10 mouse cellular contexts compared by ENCODE assay signal in the genomic region with DNA sequence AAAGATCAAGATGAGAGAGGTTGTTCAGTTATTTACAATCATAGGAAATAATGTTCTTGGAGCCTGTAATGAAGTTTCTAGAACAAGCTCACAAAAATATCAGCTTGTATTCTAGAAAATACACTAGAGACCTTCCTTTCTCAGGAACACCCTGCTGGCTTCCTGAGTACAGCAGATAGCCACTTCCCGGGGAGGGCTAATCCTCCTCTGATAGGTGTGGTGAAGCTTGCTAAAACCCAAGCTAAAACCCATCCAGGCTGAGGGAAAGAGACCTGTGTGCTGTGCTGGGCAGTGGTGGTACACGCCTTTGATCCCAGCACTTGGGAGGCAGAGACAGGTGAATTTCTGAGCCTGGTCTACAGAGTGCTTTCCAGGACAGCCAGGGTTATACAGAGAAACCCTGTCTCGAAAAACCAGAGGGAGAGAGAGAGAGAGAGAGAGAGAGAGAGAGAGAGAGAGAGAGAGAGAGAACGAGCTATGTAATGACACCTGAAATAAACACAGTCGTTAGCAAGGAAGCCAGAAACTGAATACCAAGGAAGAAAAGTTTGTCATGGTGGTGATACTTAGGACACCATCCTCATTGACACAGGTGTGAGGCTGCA. TPM values are rescaled to one million over a fixed set of nuclear protein-coding genes. Genes with fewer than 3 reads are reported as not detected.
DNase-seq lines count a peak whose midpoint lies in the region; ATAC-seq lines count a peak whose summit lies in the region.
"Had no signal": no experiment of that assay in that cellular context is flagged by ENCODE, and none has a peak within 500 bp of the region (broad histone marks: within the 10 kb centered on the region; RNA-seq: fewer than 3 reads in every experiment).

No protein-coding gene starts in this region.

- H3K4me1 ChIP-seq in heart, embryonic 12.5 days (replicated peaks) = peaks cover 17% of the 10 kb centered on the region

- no peak overlapping the region for H3K9ac ChIP-seq in heart, embryonic 12.5 days

- peak; percentile 59 to 84 for DNase-seq in heart, adult 18-20 months
- peak; percentile 14 for DNase-seq in thymus, postnatal 0 days (ENCODE audit: low spot score)
- DNase-seq in thymus, postnatal 10 days (ENCODE audit: low spot score in 2 of 2) = no peak
- DNase-seq in heart, postnatal 36 days = peak; percentile 32 to 41
- no peak for DNase-seq in gastrocnemius, postnatal 25 days
- DNase-seq in layer of hippocampus, adult 11-12 months (ENCODE audit: low spot score) = no peak
- DNase-seq: cerebellum, postnatal 10 days; right cerebral cortex, postnatal 4 days had no signal

- H3K27ac ChIP-seq in heart, embryonic 12.5 days (ENCODE audit: poor library complexity, severe bottlenecking) = no peak overlapping the region

- H3K4me3 ChIP-seq in heart, embryonic 12.5 days = no peak overlapping the region

- H3K9me3 ChIP-seq in heart, embryonic 12.5 days (replicated peaks) = no peaks in the 10 kb centered on the region

- intact Hi-C loops in heart, postnatal 36 days (cut with DNase I) = loop anchor here (2.0 kb wide), 1 partner anchor 43 kb away; no protein-coding TSS in a partner anchor

- no peaks in the 10 kb centered on the region for H3K36me3 ChIP-seq in heart, embryonic 12.5 days

- ATAC-seq in heart, embryonic 12.5 days (ENCODE audit: insufficient number of reproducible peaks, low FRiP score) = no peak
- no peak for ATAC-seq in frontal cortex, adult (ENCODE audit: low TSS enrichment)

- WGBS in heart, embryonic 12.5 days = 36% methylated on average over 5 of the region's 5 CpGs

- H3K27me3 ChIP-seq in heart, embryonic 12.5 days (replicated peaks) = no peaks in the 10 kb centered on the region

- no peak overlapping the region for H3K4me2 ChIP-seq in heart, embryonic 12.5 days

RNA-seq across cellular contexts. Expression of a gene that starts 48.6 kb away (rescaled TPM):
- 10 to 100 TPM; 74.8 to 76.3 TPM for total RNA-seq in heart, adult 18-20 months (2021)
- 7.9 and 8.2 TPM in 2 replicates for polyA plus RNA-seq in heart, embryonic 12.5 days (2016; fragmentation: Nextera tagmentation; extraction: Ambion mirVana)
- 13.5 and 15.1 TPM in 2 replicates for polyA plus RNA-seq in thymus, postnatal 0 days (2015; fragmentation: Nextera tagmentation; extraction: Ambion mirVana)
- 10 to 100 TPM; 60.7 to 68.4 TPM for total RNA-seq in heart, postnatal 36 days (2021)
- total RNA-seq in gastrocnemius, postnatal 25 days (2021) = 10 to 100 TPM; 89.2 TPM

RNA-seq across cellular contexts. Expression of a gene that starts 57.4 kb away (rescaled TPM):
- 10 to 100 TPM; 93.3 to 94.7 TPM for total RNA-seq in heart, adult 18-20 months (2021)
- polyA plus RNA-seq in heart, embryonic 12.5 days (2016; fragmentation: Nextera tagmentation; extraction: Ambion mirVana) = 156 and 160 TPM in 2 replicates
- 184 and 190 TPM in 2 replicates for polyA plus RNA-seq in thymus, postnatal 0 days (2015; fragmentation: Nextera tagmentation; extraction: Ambion mirVana)
- total RNA-seq in heart, postnatal 36 days (2021) = 10 to 100 TPM; 89.6 to 92.4 TPM
- total RNA-seq in gastrocnemius, postnatal 25 days (2021) = 100 to 1,000 TPM in 1 of 2 experiments, 10 to 100 TPM in 1; 92.3 to 104 TPM

Comparison
In these comparisons a context has a peak if more than half of its experiments do, and no peak if none do; other contexts are left out.
1. DNase-seq: peak in heart, adult 18-20 months (2 of 2), thymus, postnatal 0 days (single experiment) and heart, postnatal 36 days (2 of 2); none in thymus, postnatal 10 days (0 of 2), gastrocnemius, postnatal 25 days (single experiment) and layer of hippocampus, adult 11-12 months (single experiment).